Comparison of ENCODE assay signal across 13 mouse cellular contexts in genomic region chr19:53221186-53221585, GRCm38 (mm10).
"Had no signal": no experiment of that assay in that cellular context is flagged by ENCODE, and none has a peak within 500 bp of the region (broad histone marks: within the 10 kb centered on the region; RNA-seq: fewer than 3 reads in every experiment).

No protein-coding gene starts in this region.

- DNase-seq: lung, adult 18-20 months; lung, embryonic 14.5 days; lung, postnatal 10 days; lung, postnatal 4 days; midbrain, embryonic 14.5 days; right cerebral cortex, adult 18-20 months; right cerebral cortex, postnatal 25 days; right cerebral cortex, postnatal 4 days; spleen, adult 18-20 months; thymus, adult 18-20 months; thymus, postnatal 14 days; thymus, postnatal 36 days had no signal

- ATAC-seq: midbrain, embryonic 16.5 days had no signal
